In the genomic region with DNA sequence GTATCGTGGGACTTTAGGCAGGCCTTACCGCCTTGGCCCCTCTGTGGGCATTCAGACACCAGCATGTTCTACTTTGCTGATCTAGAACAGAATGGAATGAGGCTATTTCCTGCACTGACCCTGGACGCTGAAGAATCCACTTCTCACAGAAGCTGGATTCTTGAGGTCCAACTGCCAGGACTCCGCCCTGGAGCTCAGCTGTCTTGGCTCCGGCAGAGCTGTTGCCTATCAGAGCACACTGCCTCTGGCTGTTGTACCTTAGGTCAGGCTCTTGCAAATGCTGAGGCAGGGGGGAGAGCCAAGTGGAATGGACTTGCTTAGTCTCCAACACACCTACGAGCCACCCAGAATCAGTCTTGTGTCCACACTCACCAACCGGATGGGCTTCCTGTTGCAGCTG, we compare ENCODE assay signal across 13 mouse cellular contexts. TPM values are rescaled to one million over a fixed set of nuclear protein-coding genes. Genes with fewer than 3 reads are reported as not detected.
DNase-seq lines count a peak whose midpoint lies in the region; ATAC-seq and TF ChIP-seq lines count a peak whose summit lies in the region.
"Had no signal": no experiment of that assay in that cellular context is flagged by ENCODE, and none has a peak within 500 bp of the region (broad histone marks: within the 10 kb centered on the region; RNA-seq: fewer than 3 reads in every experiment).

No protein-coding gene starts in this region.

- no peak overlapping the region for H3K9ac ChIP-seq in heart, postnatal 0 days (replicated peaks; ENCODE audit: low read depth, low read length)
- no peak overlapping the region for H3K9ac ChIP-seq in heart, embryonic 11.5 days (ENCODE audit: low read depth, low read length)
- H3K9ac ChIP-seq: hindbrain, embryonic 13.5 days; liver, embryonic 12.5 days had no signal

- TF ChIP-seq EP300 in heart, postnatal 0 days (IDR thresholded peaks at IDR 0.05; ENCODE audit: low read depth): no peak

- no peak overlapping the region for H3K4me3 ChIP-seq in heart, postnatal 0 days (ENCODE audit: low read depth, low read length)
- no peak overlapping the region for H3K4me3 ChIP-seq in heart, embryonic 11.5 days (ENCODE audit: low read depth, low read length)
- no peak overlapping the region for H3K4me3 ChIP-seq in thymus, adult 2 months (ENCODE audit: control insufficient read depth, insufficient read depth, low read length)
- H3K4me3 ChIP-seq: hindbrain, embryonic 13.5 days; liver, embryonic 12.5 days; megakaryocyte, embryonic 14.5 days had no signal

- peak overlapping the region; percentile 90 for H3K27ac ChIP-seq in heart, postnatal 0 days (ENCODE audit: low read depth)
- no peak overlapping the region for H3K27ac ChIP-seq in heart, embryonic 11.5 days (ENCODE audit: low read depth, low read length)
- no peak overlapping the region for H3K27ac ChIP-seq in thymus, adult 2 months (ENCODE audit: control insufficient read depth, insufficient read depth, low read length)
- H3K27ac ChIP-seq: hindbrain, embryonic 13.5 days; liver, embryonic 12.5 days; stomach, postnatal 0 days had no signal

- no peak for ATAC-seq in heart, postnatal 0 days (ENCODE audit: insufficient read depth, low read depth)
- ATAC-seq in heart, embryonic 11.5 days (replicated peaks; ENCODE audit: insufficient number of reproducible peaks, low FRiP score, low TSS enrichment): no peak
- ATAC-seq: liver, embryonic 12.5 days had no signal

- no peaks in the 10 kb centered on the region for H3K9me3 ChIP-seq in heart, postnatal 0 days (replicated peaks; ENCODE audit: control insufficient read depth, low read length)
- no peaks in the 10 kb centered on the region for H3K9me3 ChIP-seq in heart, embryonic 11.5 days (replicated peaks; ENCODE audit: control insufficient read depth, low read length)
- H3K9me3 ChIP-seq: hindbrain, embryonic 13.5 days; liver, embryonic 12.5 days; megakaryocyte, embryonic 14.5 days had no signal

- no peaks in the 10 kb centered on the region for H3K27me3 ChIP-seq in heart, postnatal 0 days (ENCODE audit: control insufficient read depth, insufficient read depth, low read length)
- H3K27me3 ChIP-seq in heart, embryonic 11.5 days (ENCODE audit: control insufficient read depth, insufficient read depth, low read length): no peaks in the 10 kb centered on the region
- no peaks in the 10 kb centered on the region for H3K27me3 ChIP-seq in thymus, adult 2 months (ENCODE audit: control insufficient read depth, insufficient read depth, low read length)
- H3K27me3 ChIP-seq: hindbrain, embryonic 13.5 days; liver, embryonic 12.5 days; megakaryocyte, embryonic 14.5 days had no signal

- TF ChIP-seq POLR2A in thymus, adult 2 months (IDR thresholded peaks at IDR 0.05; ENCODE audit: control insufficient read depth, extremely low read depth, insufficient read depth, low read length, poor library complexity): no peak

- H3K4me1 ChIP-seq in heart, postnatal 0 days (ENCODE audit: control insufficient read depth, insufficient read depth): peaks cover 43% of the 10 kb centered on the region
- H3K4me1 ChIP-seq in heart, embryonic 11.5 days (ENCODE audit: control insufficient read depth, insufficient read depth, low read length): no peaks in the 10 kb centered on the region; the same call in 1 of the 2 replicates
- peaks cover 19% of the 10 kb centered on the region for H3K4me1 ChIP-seq in thymus, adult 2 months (replicated peaks; ENCODE audit: control insufficient read depth, insufficient read depth, low read length)
- H3K4me1 ChIP-seq: hindbrain, embryonic 13.5 days had no signal

- TF ChIP-seq CTCF in heart, postnatal 0 days (IDR thresholded peaks at IDR 0.05; ENCODE audit: low read depth): no peak
- TF ChIP-seq CTCF in thymus, adult 2 months (IDR thresholded peaks at IDR 0.05; ENCODE audit: borderline replicate concordance, control insufficient read depth, extremely low read depth, insufficient read depth, low read length, poor library complexity): no peak

- DNase-seq in heart, postnatal 0 days (ENCODE audit: low spot score): peak; percentile 45
- DNase-seq in adipocyte (ENCODE audit: low spot score): peak; percentile 59
- peak; percentile 81 for DNase-seq in gonadal fat pad, adult 2 months (ENCODE audit: low read depth)
- peak; percentile 53 for DNase-seq in lung, postnatal 14 days
- DNase-seq in left cerebral cortex, adult 11 months (ENCODE audit: low spot score): no peak
- DNase-seq in right cerebral cortex, postnatal 10 days (ENCODE audit: low spot score in 2 of 2): no peak
- DNase-seq in thymus, adult 2 months: no peak
- DNase-seq: cerebellum, postnatal 25 days had no signal

- no peak overlapping the region for H3K4me2 ChIP-seq in heart, postnatal 0 days (ENCODE audit: low read depth, low read length)
- no peak overlapping the region for H3K4me2 ChIP-seq in heart, embryonic 11.5 days
- H3K4me2 ChIP-seq: hindbrain, embryonic 13.5 days; liver, embryonic 12.5 days had no signal

- no peaks in the 10 kb centered on the region for H3K36me3 ChIP-seq in heart, postnatal 0 days (replicated peaks; ENCODE audit: control insufficient read depth, insufficient read depth, low read length)
- peaks cover 4% of the 10 kb centered on the region; the same call in 1 of the 2 replicates for H3K36me3 ChIP-seq in heart, embryonic 11.5 days (ENCODE audit: control insufficient read depth, insufficient read depth, low read length)
- H3K36me3 ChIP-seq in thymus, adult 2 months (ENCODE audit: control insufficient read depth, insufficient read depth, low read length): no peaks in the 10 kb centered on the region

- WGBS in heart, postnatal 0 days: 48% methylated on average over 7 of the region's 7 CpGs
- 76% methylated on average over 7 of the region's 7 CpGs for WGBS in heart, embryonic 11.5 days (ENCODE audit: insufficient replicate concordance)
- 87% methylated on average over 7 of the region's 7 CpGs for WGBS in thymus, adult 2 months

RNA-seq across cellular contexts. Expression of a gene that starts 12.2 kb away (rescaled TPM):
- total RNA-seq in heart, postnatal 0 days (2014; rRNA removed; ENCODE audit: low replicate concordance): 4.8 and 28.7 TPM in 2 replicates
- polyA plus RNA-seq in heart, postnatal 0 days (2015; fragmentation: Nextera tagmentation; extraction: Ambion mirVana): 12.3 and 15.3 TPM in 2 replicates
- polyA plus RNA-seq in heart, embryonic 11.5 days (2014; fragmentation: Nextera tagmentation; extraction: Ambion mirVana): 10.6 and 12.1 TPM in 2 replicates
- 23.0 and 28.6 TPM in 2 replicates for polyA plus RNA-seq in gonadal fat pad, adult 2 months (2012; rRNA removed)
- polyA plus RNA-seq in thymus, adult 2 months (2012; rRNA removed): 23.6 and 25.5 TPM in 2 replicates

RNA-seq across cellular contexts. Expression of a gene that starts 14.5 kb away (rescaled TPM):
- 1.1 and 11.0 TPM in 2 replicates for total RNA-seq in heart, postnatal 0 days (2014; rRNA removed; ENCODE audit: low replicate concordance)
- polyA plus RNA-seq in heart, postnatal 0 days (2015; fragmentation: Nextera tagmentation; extraction: Ambion mirVana): 3.1 and 3.3 TPM in 2 replicates
- 0.66 and 0.92 TPM in 2 replicates for polyA plus RNA-seq in heart, embryonic 11.5 days (2014; fragmentation: Nextera tagmentation; extraction: Ambion mirVana)
- 0.61 and 0.66 TPM in 2 replicates for polyA plus RNA-seq in gonadal fat pad, adult 2 months (2012; rRNA removed)
- 0.91 and 1.2 TPM in 2 replicates for polyA plus RNA-seq in thymus, adult 2 months (2012; rRNA removed)

RNA-seq across cellular contexts. Expression of a gene that starts 30.1 kb away (rescaled TPM):
- total RNA-seq in heart, postnatal 0 days (2014; rRNA removed; ENCODE audit: low replicate concordance): 44.8 and 62.6 TPM in 2 replicates
- 136 and 149 TPM in 2 replicates for polyA plus RNA-seq in heart, postnatal 0 days (2015; fragmentation: Nextera tagmentation; extraction: Ambion mirVana)
- 7.7 and 8.8 TPM in 2 replicates for polyA plus RNA-seq in heart, embryonic 11.5 days (2014; fragmentation: Nextera tagmentation; extraction: Ambion mirVana)
- polyA plus RNA-seq in gonadal fat pad, adult 2 months (2012; rRNA removed): 14.5 and 18.3 TPM in 2 replicates
- 34.5 and 39.6 TPM in 2 replicates for polyA plus RNA-seq in thymus, adult 2 months (2012; rRNA removed)

RNA-seq across cellular contexts. Expression of a gene that starts 36.2 kb away (rescaled TPM):
- total RNA-seq in heart, postnatal 0 days (2014; rRNA removed; ENCODE audit: low replicate concordance): 14.8 and 24.0 TPM in 2 replicates
- polyA plus RNA-seq in heart, postnatal 0 days (2015; fragmentation: Nextera tagmentation; extraction: Ambion mirVana): 13.0 and 15.1 TPM in 2 replicates
- 5.8 and 9.0 TPM in 2 replicates for polyA plus RNA-seq in heart, embryonic 11.5 days (2014; fragmentation: Nextera tagmentation; extraction: Ambion mirVana)
- polyA plus RNA-seq in gonadal fat pad, adult 2 months (2012; rRNA removed): 11.1 and 12.8 TPM in 2 replicates
- polyA plus RNA-seq in thymus, adult 2 months (2012; rRNA removed): 30.5 and 43.6 TPM in 2 replicates

Comparison
In these comparisons a context has a peak if more than half of its experiments do, and no peak if none do; other contexts are left out.
1. DNase-seq: peak in heart, postnatal 0 days (single experiment), adipocyte (single experiment), gonadal fat pad, adult 2 months (single experiment) and lung, postnatal 14 days (single experiment); none in left cerebral cortex, adult 11 months (single experiment), right cerebral cortex, postnatal 10 days (0 of 2) and thymus, adult 2 months (single experiment).